Mouse (Mus musculus): Measurements from ENCODE around the gene Il1rl2.

Il1rl2 gene

DNA sequence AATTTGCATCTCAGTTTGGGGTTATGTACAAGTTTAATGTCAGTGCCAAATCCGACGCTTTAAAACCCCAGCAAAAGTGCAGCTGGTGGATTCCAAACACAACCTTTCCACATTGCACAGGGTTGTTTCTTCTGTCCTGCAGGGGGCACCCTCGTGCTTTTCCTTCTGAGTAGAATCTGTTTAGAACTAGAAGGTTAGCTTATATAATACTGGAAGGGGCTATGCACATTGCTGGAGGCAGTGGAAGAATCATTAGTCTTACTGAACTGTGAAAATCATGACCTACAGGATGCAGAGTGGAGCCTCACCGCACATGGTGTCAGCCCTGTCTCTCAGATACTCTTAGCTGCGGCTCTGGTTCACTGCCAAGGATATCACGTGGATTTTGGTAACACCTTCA lies 55.7 kb downstream of the Il1rl2 start:
- no peak for DNase-seq (ENCODE audit: low read depth, low spot score)

DNA sequence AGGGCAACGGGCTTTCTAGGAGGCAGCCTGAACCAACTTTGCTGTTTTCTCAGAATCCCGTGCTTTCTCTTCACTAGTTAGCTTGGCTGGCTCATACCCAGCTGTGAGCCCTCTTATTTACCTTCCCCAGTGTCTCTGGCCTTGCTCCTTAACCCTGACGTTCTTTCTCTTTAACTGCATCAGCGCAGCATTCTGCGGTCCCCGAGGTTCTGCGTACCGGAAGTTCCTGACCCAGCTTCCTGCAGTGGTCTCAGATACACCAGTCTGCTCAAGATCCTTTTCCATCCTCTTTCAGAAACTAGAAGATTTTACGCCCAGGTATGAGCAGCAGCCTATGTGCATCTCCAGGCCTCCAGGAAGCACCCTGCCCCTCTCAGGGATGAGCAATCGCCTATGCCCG lies 56.6 kb downstream of the Il1rl2 start:
- DNase-seq (ENCODE audit: low read depth, low spot score), result no peak

GRCm38 (mm10) chr1:40382841-40383240 lies 58.4 kb downstream of the Il1rl2 start:
- DNase-seq (ENCODE audit: low read depth, low spot score), result no peak

DNA sequence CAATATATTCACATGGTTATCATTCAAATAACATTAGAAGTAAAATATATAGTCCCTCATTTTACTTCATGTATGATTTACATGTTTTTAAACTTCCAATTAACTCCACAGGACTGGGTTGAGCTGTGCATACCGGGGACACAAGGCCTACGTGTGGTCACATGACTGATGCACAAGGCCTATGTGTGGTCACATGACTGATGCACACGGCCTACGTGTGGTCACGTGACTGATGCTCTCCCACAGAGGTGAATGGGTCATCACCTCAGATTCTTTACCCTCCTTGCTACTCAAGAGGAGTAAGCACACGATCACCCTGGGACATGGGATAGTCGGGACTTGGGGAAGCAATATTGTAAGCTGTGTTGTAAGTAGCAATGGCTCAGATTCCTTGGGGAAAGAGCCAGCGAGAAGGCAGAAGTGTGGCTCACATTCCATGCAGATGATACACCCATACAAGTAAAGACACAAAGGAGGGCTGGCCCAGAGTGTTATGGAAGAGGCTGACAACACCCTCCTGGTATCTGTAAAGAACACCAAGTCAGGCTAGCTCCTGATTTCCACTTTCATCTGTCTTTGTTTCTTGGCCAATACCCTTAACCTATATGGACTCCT lies 60.6 kb downstream of the Il1rl2 start:
- no peak for DNase-seq (ENCODE audit: low read depth, low spot score)

- DNase-seq (ENCODE audit: low read depth, low spot score), result no peak
These were observed 67.0 kb downstream of the Il1rl2 start for GRCm38 (mm10) chr1:40391374-40391773.

DNA sequence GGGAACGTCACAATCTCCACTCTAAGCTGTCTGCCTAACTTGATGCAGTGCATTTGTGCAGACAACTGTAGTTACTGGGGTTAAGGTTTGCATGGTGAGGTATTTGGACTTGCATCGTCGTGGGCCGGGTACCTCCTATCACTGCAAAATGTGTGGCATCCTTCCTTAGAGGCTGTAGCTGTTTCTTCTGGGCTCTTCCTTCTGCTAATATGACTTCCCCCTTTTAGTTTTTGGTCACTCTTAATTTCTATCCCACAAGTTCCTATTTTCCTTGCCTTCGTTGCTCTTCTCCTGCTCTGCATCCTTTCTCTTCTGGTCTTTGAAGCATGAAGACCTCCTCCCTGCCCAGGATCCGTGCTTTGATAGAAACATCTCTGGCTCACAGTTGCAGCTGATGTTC lies 68.1 kb downstream of the Il1rl2 start:
- DNase-seq (ENCODE audit: low read depth, low spot score), result no peak

DNA sequence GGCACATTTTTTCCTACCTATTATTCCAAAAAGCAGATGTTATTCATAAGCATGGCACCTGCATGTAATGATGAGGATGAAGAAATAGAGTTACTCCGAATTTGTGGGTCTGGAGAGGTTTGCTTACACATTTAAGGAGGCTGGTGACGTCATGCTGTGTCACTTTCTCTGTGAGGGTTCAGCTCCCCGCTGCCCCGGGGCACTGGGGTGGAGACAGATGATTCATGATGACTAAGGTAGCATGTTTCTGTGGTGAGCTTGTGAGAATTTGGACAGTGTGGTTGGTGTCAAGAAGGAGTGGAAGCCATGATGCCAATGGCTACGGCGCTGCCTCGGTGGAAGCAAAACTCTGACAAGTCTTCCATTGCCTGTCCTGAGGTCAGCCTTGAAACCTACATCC lies 68.8 kb downstream of the Il1rl2 start:
- DNase-seq (ENCODE audit: low read depth, low spot score), result no peak

GRCm38 (mm10) chr1:40399639-40400038 lies 75.2 kb downstream of the Il1rl2 start:
- no peak for DNase-seq (ENCODE audit: low read depth, low spot score)

GRCm38 (mm10) chr1:40404682-40405081 lies 80.3 kb downstream of the Il1rl2 start:
- no peak for DNase-seq (ENCODE audit: low read depth, low spot score)

- no peak for DNase-seq (ENCODE audit: low read depth, low spot score)
These were observed 85.5 kb downstream of the Il1rl2 start for GRCm38 (mm10) chr1:40409882-40410281.

DNA sequence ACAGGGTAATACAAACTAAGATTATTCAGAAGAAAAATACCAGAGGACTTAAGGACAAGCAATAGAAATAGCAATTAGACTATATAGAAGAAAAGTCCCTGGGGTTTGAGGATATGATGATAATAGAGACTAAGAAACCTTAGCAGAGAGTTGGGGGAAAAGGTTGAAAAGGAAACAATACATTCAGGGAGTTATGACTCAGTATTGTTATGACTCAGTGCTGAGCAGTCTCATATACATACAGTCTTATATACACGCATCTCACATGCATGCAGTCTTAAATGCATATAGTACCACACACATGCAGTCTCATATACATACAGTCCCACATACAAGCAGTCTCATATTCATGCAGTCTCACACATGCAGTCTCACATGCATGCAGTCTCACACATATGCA lies 88.6 kb downstream of the Il1rl2 start:
- no peak for DNase-seq (ENCODE audit: low read depth, low spot score)

- no peak for DNase-seq (ENCODE audit: low read depth, low spot score)
These were observed 89.9 kb downstream of the Il1rl2 start for GRCm38 (mm10) chr1:40414276-40414675.

DNA sequence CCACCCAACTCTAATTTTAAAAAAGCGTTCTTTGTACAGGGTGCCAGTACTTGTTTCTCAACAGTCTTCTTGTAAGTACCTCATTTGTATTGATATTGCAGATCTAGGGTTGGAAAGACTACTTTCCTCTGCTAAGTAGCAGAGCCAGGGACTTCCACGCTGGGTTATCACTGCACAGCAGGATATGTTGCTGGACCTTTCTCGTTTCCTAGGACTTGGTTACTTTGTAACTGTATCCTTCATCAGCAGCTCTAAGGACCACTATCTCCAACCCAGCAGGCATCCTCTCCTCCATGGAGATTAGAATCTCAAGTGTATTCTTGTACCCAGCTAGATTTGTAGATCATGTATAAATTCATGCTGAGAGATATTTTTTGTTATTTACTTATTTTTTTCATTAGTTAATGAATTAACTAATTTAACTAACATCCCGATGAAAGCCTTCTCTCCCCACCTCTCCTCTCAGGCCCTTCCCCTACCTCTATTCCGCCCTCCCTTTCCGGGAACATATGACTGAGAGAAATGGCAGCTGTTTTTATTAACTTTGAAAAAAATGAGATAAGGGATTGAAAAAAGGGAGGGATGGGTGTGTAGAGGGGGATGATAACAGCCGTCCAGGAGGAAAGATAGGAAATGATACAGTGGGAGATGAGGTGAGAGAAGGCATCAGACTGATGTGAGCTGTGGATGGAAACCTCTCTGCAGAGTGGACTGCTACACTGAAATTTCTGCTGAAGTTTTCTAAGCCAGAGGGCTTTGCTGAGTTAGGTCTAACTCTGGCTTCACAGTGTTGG lies 90.7 kb downstream of the Il1rl2 start:
- no peak for DNase-seq (ENCODE audit: low read depth, low spot score)

- no peak for DNase-seq (ENCODE audit: low read depth, low spot score)
These were observed 92.6 kb downstream of the Il1rl2 start for GRCm38 (mm10) chr1:40417034-40417433.
